Mouse (Mus musculus) heart, embryonic 10.5 days (tissue): ENCODE data around the gene Phgdh. TPM values are rescaled to one million over a fixed set of nuclear protein-coding genes. Genes with fewer than 3 reads are reported as not detected.
A peak's percentile ranks its signal among the peaks of the same experiment; 100 is the strongest.

Experiments used
- DNase-seq: peaks from one replicate; pipeline ENCODE4 v3.0.0-alpha.2; 2017; ENCODE audit warnings: low spot score
- H3K27ac ChIP-seq: fragments of 300-500 bp; sonication (generic); 2 replicates; pipeline ENCODE4 v1.5.1; 2016; ENCODE audit warnings: mild to moderate bottlenecking
- H3K27me3 ChIP-seq: fragments of 300-500 bp; sonication (generic); 2 replicates; pipeline ENCODE4 v1.6.1; 2016; ENCODE audit warnings: mild to moderate bottlenecking; ENCODE audit not compliant: poor library complexity, insufficient read depth, severe bottlenecking
- H3K36me3 ChIP-seq: fragments of 300-500 bp; sonication (generic); 2 replicates; pipeline ENCODE4 v1.6.1; 2016; ENCODE audit warnings: mild to moderate bottlenecking, moderate library complexity
- H3K4me1 ChIP-seq: fragments of 300-500 bp; sonication (generic); 2 replicates; pipeline ENCODE4 v1.6.1; 2016; ENCODE audit warnings: mild to moderate bottlenecking
- H3K4me3 ChIP-seq: fragments of 300-500 bp; sonication (generic); 2 replicates; pipeline ENCODE4 v1.5.1; 2016; ENCODE audit warnings: mild to moderate bottlenecking, moderate library complexity
- H3K9me3 ChIP-seq: fragments of 300-500 bp; sonication (generic); 2 replicates; pipeline ENCODE4 v1.6.1; 2016; ENCODE audit warnings: mild to moderate bottlenecking, moderate library complexity
- WGBS: fragments of 180-500 bp; shearing (Covaris S2); methylation state at CpG from one replicate; pipeline ENCODE4 v1.1.7; 2016; 5-methylcytosine and 5-hydroxymethylcytosine counted together
- polyA plus RNA-seq: library from polyadenylated mRNA; unstranded; fragments of >200 nt; fragmentation: Nextera tagmentation; extraction: Ambion mirVana; gene quantifications from 2 replicates; pipeline ENCODE4 v1.2.1, GENCODE M21; 2016

Gene Phgdh
- polyA plus RNA-seq, 1 experiment from 2014 or later: 310 TPM

DNA sequence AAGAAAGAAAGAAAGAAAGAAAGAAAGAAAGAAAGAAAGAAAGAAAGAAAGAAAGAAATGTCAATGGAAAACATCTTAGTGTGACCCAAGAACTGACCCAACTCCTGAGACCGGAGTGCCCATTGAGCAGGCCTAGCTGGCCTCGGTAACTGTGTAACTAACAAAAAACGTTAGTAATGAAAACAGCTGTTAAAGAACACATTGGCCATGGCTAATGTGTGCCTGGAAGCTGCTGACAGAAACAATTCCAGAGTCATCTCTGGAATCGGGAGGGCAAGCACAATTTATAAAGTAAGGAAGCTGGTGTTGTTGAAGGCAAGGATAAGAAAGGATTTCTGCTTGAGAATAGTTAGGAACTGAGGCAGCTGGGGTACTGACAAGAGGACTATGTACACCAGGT, 28.5 kb upstream of the Phgdh start:
- Histone ChIP-seq H3K27ac (no peak overlapping the region), H3K36me3 (no peaks in the 10 kb centered on the region), H3K27me3 (no peaks in the 10 kb centered on the region), H3K4me3 (no peak overlapping the region), H3K9me3 (no peaks in the 10 kb centered on the region), H3K4me1 (no peaks in the 10 kb centered on the region)
- WGBS: 70% methylated on average over 4 of the region's 4 CpGs
- peak; percentile 61 for DNase-seq

DNA sequence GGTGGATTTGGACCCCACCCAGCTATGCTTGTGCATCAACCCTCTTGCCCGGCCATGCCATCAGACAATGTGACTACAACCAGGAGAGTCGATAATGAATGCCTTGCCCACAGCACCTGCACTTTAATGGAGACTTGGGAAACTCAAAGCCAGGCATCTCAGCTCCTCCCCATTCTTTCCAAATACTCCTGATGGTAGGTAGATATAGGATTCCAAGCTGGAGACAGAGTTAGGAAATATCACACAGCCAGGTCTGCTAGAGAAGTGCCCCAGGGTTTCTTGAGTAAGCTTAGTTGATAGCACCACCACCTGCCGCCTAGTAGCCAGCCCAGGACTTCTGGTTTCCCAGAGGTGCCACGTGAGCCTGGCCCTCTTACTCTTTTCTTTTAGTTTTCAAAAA, 27.0 kb upstream of the Phgdh start:
- DNase-seq: no peak
- H3K27me3 ChIP-seq: no peaks in the 10 kb centered on the region
- 76% methylated on average over 4 of the region's 4 CpGs for WGBS
- no peaks in the 10 kb centered on the region for H3K36me3 ChIP-seq
- no peaks in the 10 kb centered on the region for H3K4me1 ChIP-seq
- no peak overlapping the region for H3K4me3 ChIP-seq
- H3K9me3 ChIP-seq: no peaks in the 10 kb centered on the region
- no peak overlapping the region for H3K27ac ChIP-seq

DNA sequence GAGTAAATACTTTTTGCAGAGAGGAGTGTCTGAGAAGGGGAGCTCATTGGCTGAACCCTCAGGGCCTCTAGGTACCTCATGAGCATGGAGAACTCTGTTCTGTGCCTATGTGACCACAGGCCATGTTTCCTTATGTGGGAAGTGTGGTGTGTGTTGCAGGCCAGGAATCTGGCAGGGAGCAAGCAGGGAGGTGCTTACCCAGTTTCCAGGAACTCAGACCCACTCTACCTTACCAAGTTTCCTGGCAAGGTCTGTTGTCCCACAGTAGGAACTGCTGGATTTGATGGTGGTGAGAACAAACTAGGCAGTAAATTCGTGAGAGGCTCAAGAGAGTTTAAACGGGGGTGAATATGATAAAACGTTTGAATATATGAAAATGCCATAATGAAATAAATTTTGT, 26.3 kb upstream of the Phgdh start:
- Histone ChIP-seq H3K27me3 (no peaks in the 10 kb centered on the region), H3K4me1 (no peaks in the 10 kb centered on the region), H3K9me3 (no peaks in the 10 kb centered on the region), H3K36me3 (no peaks in the 10 kb centered on the region), H3K4me3 (no peak overlapping the region), H3K27ac (no peak overlapping the region)
- 71% methylated on average over 3 of the region's 3 CpGs for WGBS
- no peak for DNase-seq

DNA sequence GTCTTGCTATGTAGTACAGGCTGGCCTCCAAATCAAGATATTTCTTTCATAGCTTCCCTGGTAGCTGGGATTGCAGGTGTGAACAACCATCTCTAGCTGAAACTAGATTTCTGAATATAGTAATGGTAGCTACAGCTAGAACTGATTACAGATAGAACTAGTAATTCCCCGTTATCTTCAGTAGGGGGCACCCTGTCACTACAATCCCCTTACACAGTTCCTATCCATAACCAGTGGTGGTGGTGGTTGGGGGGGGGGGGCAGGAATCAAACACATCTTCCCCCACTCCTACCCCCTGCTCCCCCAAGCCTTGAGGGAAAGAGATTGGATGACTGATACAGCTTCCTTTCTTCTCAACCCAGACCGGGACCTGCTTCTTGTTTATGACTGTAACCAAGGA, 23.0 kb upstream of the Phgdh start:
- H3K27me3 ChIP-seq: no peaks in the 10 kb centered on the region
- WGBS: 14% methylated on average over 2 of the region's 2 CpGs
- H3K27ac ChIP-seq: no peak overlapping the region
- no peaks in the 10 kb centered on the region for H3K9me3 ChIP-seq
- no peak for DNase-seq
- no peaks in the 10 kb centered on the region for H3K4me1 ChIP-seq
- H3K36me3 ChIP-seq: no peaks in the 10 kb centered on the region
- H3K4me3 ChIP-seq: no peak overlapping the region

DNA sequence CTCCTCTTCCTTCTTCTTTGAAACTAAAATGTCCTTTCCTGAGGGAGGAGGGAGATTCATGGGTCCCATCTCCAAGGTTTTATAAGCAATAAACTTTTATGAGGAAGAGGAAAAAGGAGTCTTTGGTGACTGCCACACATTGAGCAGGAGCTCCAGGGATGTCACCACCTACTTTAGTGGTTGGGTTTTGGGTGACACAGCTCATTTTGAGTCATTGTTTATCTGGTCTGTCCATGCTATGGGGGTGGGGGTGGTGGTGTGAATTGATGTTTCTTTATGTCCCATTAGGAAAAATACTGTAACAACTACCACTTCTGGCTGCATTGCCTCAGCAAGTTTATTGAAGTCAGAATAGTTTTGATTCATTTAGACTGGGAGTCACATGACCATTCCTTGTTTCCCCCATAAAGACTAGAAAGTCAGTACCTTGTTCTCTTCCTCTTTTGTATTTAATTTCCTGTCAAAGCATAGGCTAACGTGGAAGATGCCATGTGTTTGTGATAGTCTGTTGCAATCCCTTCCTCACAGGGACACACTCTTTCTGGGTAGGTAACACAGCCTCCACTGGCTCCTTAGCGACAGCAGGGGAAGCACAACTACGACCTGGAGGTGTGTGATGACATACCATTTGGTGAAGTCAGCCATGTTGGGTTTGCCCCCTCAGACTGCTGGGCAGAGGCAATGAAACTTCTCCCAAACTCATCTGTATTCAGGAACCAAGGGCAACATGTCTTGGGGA, 17.0 kb upstream of the Phgdh start:
- Histone ChIP-seq H3K4me1 (no peaks in the 10 kb centered on the region), H3K9me3 (no peaks in the 10 kb centered on the region), H3K27ac (no peak overlapping the region), H3K27me3 (no peaks in the 10 kb centered on the region), H3K4me3 (no peak overlapping the region), H3K36me3 (no peaks in the 10 kb centered on the region)
- DNase-seq: no peak
- 56% methylated on average over 3 of the region's 3 CpGs for WGBS

DNA sequence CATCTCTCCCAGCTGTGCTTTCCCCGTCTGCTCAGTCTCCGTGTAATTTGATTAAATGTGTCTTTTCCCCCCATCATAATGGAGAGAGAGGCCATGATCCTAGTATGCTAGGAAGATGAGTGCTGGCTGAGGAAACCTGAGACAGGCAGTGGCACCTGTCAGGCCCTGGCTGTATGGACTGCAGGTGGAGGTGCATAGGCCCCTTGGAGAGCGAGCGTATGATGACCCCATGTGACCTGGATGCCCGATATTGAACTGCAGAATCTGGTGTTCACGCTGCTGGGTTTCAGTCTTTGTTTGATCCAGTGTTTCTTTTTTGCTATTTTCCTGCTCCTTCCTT, 16.2 kb upstream of the Phgdh start:
- H3K27me3 ChIP-seq: no peaks in the 10 kb centered on the region
- H3K27ac ChIP-seq: no peak overlapping the region
- 66% methylated on average over 6 of the region's 6 CpGs for WGBS

DNA sequence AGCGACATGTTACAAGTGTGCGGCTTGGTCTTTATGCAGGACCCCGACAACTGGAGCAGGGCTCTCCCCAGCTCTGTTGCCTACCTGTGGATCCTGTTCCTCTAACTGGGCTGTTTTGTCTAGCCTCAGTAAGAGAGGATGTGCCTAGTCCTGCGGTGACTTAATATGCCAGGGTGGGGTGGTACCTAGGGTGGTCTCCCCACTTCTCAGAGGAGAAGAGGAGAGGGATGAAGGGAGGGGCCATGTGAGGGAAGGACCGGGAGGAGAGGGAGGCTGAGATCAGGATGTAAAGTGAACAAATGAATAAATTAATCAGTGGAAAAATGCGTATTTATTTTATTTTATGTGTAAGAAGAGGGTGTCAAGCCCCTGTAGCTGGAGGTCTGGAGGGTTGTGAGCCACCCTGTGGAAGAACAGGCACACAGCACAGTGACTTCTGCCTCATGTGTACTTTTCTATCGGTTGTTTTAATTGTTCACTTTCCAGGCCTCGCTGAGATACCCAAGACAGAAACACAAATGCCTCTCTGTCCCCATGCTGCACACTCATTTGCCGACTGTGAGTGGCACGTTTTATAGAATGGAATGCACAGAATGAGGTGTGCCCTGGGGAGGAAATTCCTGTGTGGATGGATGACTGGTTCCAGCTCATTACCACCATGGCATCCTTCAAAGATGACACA, 15.7 kb upstream of the Phgdh start:
- no peak for DNase-seq
- Histone ChIP-seq H3K4me3 (no peak overlapping the region), H3K27me3 (no peaks in the 10 kb centered on the region), H3K36me3 (no peaks in the 10 kb centered on the region), H3K4me1 (no peaks in the 10 kb centered on the region), H3K27ac (no peak overlapping the region), H3K9me3 (no peaks in the 10 kb centered on the region)
- 64% methylated on average over 10 of the region's 10 CpGs for WGBS

More for the DNA sequence above, 16.2 kb upstream of the Phgdh start:
- no peaks in the 10 kb centered on the region for H3K9me3 ChIP-seq
- no peaks in the 10 kb centered on the region for H3K4me1 ChIP-seq
- no peak for DNase-seq
- no peak overlapping the region for H3K4me3 ChIP-seq
- H3K36me3 ChIP-seq: no peaks in the 10 kb centered on the region

DNA sequence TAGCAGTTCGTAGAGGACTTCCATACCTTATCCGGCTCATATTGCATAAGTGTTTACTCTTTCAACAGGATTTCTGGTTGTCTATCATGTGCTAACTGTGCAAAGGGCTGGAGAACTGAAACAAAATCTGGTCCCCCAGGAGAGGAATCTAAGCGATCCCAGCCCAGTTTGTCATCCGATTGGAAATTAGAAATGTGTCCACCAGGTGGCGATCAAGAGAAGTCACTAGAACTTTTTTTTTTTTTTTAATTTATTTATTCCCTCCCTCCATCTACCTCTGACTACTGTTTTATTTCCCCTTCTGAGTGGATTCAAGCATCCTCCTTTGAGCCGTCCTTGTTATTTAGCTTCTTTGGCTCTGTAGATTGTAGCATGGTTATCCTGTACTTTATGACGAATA, 14.1 kb upstream of the Phgdh start:
- Histone ChIP-seq H3K27ac (no peak overlapping the region), H3K4me1 (no peaks in the 10 kb centered on the region), H3K9me3 (no peaks in the 10 kb centered on the region), H3K27me3 (no peaks in the 10 kb centered on the region), H3K4me3 (no peak overlapping the region), H3K36me3 (no peaks in the 10 kb centered on the region)
- WGBS: 32% methylated on average over 7 of the region's 7 CpGs
- DNase-seq: no peak

DNA sequence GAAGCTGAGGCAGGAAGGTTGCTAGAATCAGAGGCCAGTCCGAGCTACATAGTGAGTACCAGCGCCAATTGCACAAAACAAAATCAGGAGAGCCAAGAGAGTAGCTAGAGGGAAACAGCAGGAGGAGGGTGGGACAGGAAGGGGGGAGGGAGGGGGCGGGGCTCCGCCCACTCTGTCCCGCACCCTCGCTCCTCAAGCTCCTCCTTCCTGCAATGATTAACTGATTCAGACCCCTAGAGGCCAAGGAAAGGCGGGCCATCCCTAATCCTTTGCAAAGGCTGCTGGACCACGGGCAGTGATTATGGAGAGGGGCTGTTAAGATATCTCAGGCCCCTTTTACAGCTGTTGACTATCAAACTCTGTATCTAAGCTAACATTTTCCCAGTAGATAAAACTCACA, 8.9 kb upstream of the Phgdh start:
- DNase-seq: no peak
- H3K27ac ChIP-seq: no peak overlapping the region
- H3K36me3 ChIP-seq: no peaks in the 10 kb centered on the region
- H3K4me3 ChIP-seq: no peak overlapping the region
- no peaks in the 10 kb centered on the region for H3K27me3 ChIP-seq
- 15% methylated on average over 7 of the region's 8 CpGs for WGBS
- no peaks in the 10 kb centered on the region for H3K4me1 ChIP-seq
- H3K9me3 ChIP-seq: no peaks in the 10 kb centered on the region

DNA sequence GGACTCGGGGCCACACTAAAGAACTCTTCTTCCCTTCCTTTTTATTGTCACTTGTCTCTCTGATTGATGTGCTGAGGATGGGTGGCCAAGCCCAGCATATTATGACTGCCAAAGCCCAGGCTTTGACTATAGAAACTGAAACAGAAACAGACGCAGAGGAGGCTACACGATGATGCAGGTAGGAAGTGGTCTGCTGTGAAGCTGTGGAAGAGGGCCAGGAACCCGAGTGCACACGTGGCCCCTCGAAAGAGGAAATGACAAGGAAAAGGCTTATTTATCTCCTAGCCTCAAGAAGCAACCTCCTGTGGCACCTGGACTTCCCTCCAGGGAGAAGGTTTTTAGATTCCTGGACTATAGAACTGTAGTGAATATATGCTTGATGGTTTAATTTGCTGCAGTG, 8.3 kb upstream of the Phgdh start:
- Histone ChIP-seq H3K27me3 (no peaks in the 10 kb centered on the region), H3K27ac (no peak overlapping the region), H3K4me3 (no peak overlapping the region), H3K4me1 (no peaks in the 10 kb centered on the region), H3K36me3 (no peaks in the 10 kb centered on the region), H3K9me3 (no peaks in the 10 kb centered on the region)
- DNase-seq: no peak
- WGBS: 68% methylated on average over 6 of the region's 6 CpGs

DNA sequence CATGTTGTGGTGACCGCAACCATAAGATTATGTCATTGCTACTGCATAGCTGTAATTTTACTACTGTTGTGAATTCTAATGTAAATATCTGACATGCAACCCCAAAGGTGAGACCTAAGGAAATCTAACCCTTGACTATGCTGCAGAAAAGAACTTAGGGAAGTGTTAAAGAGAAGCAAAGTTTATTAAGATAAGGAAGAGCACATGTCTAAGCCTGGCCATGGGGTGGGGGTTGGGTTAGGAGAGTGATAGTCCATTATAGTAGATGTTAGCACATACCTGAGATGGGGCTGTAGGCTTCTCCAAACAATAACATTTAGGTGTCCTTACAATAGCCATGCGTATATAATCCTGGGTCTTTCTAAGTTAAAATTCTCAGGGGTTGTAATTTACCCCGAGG, 3.4 kb upstream of the Phgdh start:
- Histone ChIP-seq H3K36me3 (no peaks in the 10 kb centered on the region), H3K27ac (no peak overlapping the region), H3K27me3 (no peaks in the 10 kb centered on the region), H3K9me3 (no peaks in the 10 kb centered on the region), H3K4me1 (peaks cover 9% of the 10 kb centered on the region), H3K4me3 (no peak overlapping the region)
- WGBS: 89% methylated on average over 3 of the region's 3 CpGs
- no peak for DNase-seq

DNA sequence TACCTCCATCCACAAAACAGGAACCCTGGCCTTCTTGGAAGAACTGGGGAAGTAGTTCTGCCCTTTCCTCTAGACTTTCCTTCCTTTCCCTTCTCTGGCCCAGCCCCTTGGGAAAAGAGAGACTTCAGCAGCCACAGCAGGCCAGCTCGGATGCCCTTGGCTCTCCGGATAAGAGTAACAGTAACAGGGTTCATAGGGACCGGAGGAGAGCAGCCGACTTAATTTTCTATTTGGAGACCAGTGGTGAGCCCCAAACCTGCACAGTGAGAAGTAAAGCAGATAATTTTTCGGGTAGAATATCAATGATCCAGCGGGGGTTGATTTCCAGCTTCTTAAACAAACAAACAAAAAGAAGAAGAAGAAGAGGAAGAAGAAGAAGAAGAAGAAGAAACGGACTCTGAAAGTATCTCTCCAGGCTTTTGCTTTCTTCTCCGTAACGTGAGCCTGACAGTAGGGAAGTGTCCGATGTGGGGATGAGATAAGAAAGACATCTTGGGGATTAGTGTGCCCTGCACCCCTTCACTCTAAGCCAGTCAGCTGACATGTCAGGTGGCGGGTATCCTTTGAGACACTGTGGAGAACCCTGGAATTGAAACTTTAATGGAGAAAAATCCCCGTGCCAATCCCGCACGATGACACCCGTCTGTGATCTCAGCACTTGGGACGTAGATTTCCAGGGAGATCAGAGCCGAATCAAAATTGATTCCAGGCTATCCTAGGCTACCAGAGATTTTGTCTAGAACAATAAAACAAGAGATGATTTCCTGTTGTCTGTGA, 1.2 kb upstream of the Phgdh start:
- Histone ChIP-seq H3K27ac (no peak overlapping the region), H3K4me1 (peaks cover 25% of the 10 kb centered on the region), H3K9me3 (no peaks in the 10 kb centered on the region), H3K36me3 (no peaks in the 10 kb centered on the region), H3K27me3 (no peaks in the 10 kb centered on the region), H3K4me3 (no peak overlapping the region)
- 71% methylated on average over 17 of the region's 17 CpGs for WGBS
- no peak for DNase-seq

DNA sequence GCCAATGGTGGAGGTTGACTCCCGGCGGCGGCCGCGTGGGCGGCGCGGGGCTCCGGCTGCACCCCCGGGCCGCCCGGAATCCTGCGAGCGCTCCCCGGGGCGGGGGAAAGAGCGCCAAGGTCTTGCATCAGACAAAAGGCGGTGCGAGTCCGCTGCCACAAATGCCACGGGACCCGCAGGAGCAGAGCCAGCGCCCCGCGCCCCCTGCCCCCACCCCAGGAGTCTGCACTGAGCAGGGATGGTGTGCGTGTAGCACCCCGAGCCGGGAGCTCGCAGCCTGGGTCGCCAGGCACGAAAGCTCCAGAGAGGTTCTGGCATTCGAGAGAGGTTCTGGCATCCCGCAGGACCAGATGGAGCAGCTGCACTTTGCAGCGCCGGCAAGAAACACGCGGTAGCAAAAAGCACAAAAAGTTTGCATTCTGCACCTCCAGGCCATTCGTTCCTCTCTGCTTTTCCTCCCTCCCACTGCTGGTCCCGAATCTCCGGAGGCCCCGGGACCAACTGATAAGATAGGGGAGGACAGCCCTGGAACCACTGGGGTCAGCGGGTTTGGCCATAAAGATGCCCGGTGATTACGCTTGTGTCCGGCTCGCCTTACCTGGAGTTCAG, 589 bp downstream of the Phgdh start:
- Histone ChIP-seq H3K4me1 (peaks cover 37% of the 10 kb centered on the region), H3K27me3 (no peaks in the 10 kb centered on the region), H3K4me3 (peak overlapping the region; percentile 76), H3K9me3 (no peaks in the 10 kb centered on the region), H3K27ac (peak overlapping the region; percentile 86), H3K36me3 (peaks cover under 1% of the 10 kb centered on the region; the same call in 1 of the 2 replicates)
- peak; percentile 78 for DNase-seq
- under 1% methylated on average over 46 of the region's 46 CpGs for WGBS
